Mouse (Mus musculus) CH12.LX (cell line): ENCODE data around the gene Slc29a3. TPM values are rescaled to one million over a fixed set of nuclear protein-coding genes. Genes with fewer than 3 reads are reported as not detected.

Experiments used
- DNase-seq: peaks from one replicate; pipeline ENCODE4 v3.0.0-alpha.2; 2013; ENCODE audit errors: extremely low read depth
- H3K27ac ChIP-seq: 2 replicates; pipeline ENCODE4 v1.5.1; 2012; ENCODE audit warnings: low read depth, mild to moderate bottlenecking, control low read depth, moderate library complexity; ENCODE audit not compliant: insufficient read depth
- H3K27me3 ChIP-seq: replicated peaks from 2 replicates; pipeline ENCODE3; 2012; ENCODE audit warnings: inconsistent platforms
- H3K36me3 ChIP-seq, 2 experiments: replicated peaks in 1 of 2; 2 replicates each; pipeline versions ENCODE3 to v1.6.1; 2012; ENCODE audit warnings: inconsistent platforms in 1 of 2, low read length in 1 of 2, mild to moderate bottlenecking in 1 of 2, mixed read lengths in 1 of 2, moderate library complexity in 1 of 2; ENCODE audit not compliant: control insufficient read depth in 1 of 2, insufficient read depth in 1 of 2
- H3K4me1 ChIP-seq, 2 experiments: 2 replicates each; pipeline ENCODE4 v1.6.1; 2012; ENCODE audit warnings: inconsistent platforms in 1 of 2, moderate library complexity in 1 of 2; ENCODE audit not compliant: insufficient read depth in 2 of 2, control insufficient read depth in 1 of 2
- H3K4me2 ChIP-seq: 2 replicates; pipeline ENCODE4 v1.6.1; 2012; ENCODE audit warnings: low read depth, mild to moderate bottlenecking, control low read depth; ENCODE audit not compliant: poor library complexity, insufficient read depth, severe bottlenecking
- H3K4me3 ChIP-seq, 3 experiments: fragments of 150-350 bp in 1 of 3; sonication (generic) in 1 of 3; replicated peaks in 1 of 3; 2 replicates each; pipeline versions ENCODE3 to v1.5.1; 2011 to 2012; ENCODE audit warnings: low read depth in 2 of 3, low read length in 2 of 3, mild to moderate bottlenecking in 2 of 3, moderate library complexity in 2 of 3, control low read depth in 1 of 3, improper control_type of control experiment in 1 of 3, inconsistent platforms in 1 of 3, mixed read lengths in 1 of 3; ENCODE audit not compliant: poor library complexity in 1 of 3
- H3K79me2 ChIP-seq: replicated peaks from 2 replicates; pipeline ENCODE4 v1.6.1; 2012; ENCODE audit warnings: mild to moderate bottlenecking, moderate library complexity; ENCODE audit not compliant: control insufficient read depth, poor library complexity, insufficient read depth, severe bottlenecking; ENCODE audit errors: extremely low read depth
- H3K9ac ChIP-seq: 2 replicates; pipeline ENCODE4 v1.6.1; 2012; ENCODE audit warnings: low read depth, mild to moderate bottlenecking, control low read depth, moderate library complexity; ENCODE audit not compliant: insufficient read depth
- H3K9me3 ChIP-seq: replicated peaks from 2 replicates; pipeline ENCODE3; 2012; ENCODE audit warnings: low read length, inconsistent platforms, mixed read lengths
- BHLHE40 ChIP-seq: IDR thresholded peaks from 2 replicates; pipeline ENCODE4 v1.6.1; 2011; ENCODE audit warnings: mild to moderate bottlenecking, low read depth, low read length, improper control_type of control experiment
- CTCF ChIP-seq, 2 experiments: IDR thresholded peaks in 1 of 2; conservative IDR thresholded peaks in 1 of 2; 2 replicates each; pipeline ENCODE4 v1.5.1; 2011 to 2012; ENCODE audit warnings: low read depth in 2 of 2, low read length in 2 of 2, improper control_type of control experiment in 1 of 2, inconsistent platforms in 1 of 2, mild to moderate bottlenecking in 1 of 2, moderate library complexity in 1 of 2
- E2F4 ChIP-seq: IDR thresholded peaks from 2 replicates; pipeline ENCODE4 v1.6.1; 2011; ENCODE audit warnings: low read depth, low read length, improper control_type of control experiment; ENCODE audit not compliant: insufficient replicate concordance
- ELF1 ChIP-seq: IDR thresholded peaks from 2 replicates; pipeline ENCODE4 v1.6.1; 2014; ENCODE audit warnings: low read depth, mild to moderate bottlenecking, inconsistent platforms, low read length, improper control_type of control experiment
- EP300 ChIP-seq: IDR thresholded peaks from 2 replicates; pipeline ENCODE4 v1.6.1; 2011; ENCODE audit warnings: low read length, improper control_type of control experiment
- GABPA ChIP-seq: IDR thresholded peaks from 2 replicates; pipeline ENCODE4 v1.6.1; 2012; ENCODE audit warnings: low read depth, low read length, improper control_type of control experiment, inconsistent platforms; ENCODE audit not compliant: insufficient replicate concordance
- HCFC1 ChIP-seq: IDR thresholded peaks from 2 replicates; pipeline ENCODE4 v1.6.1; 2012; ENCODE audit warnings: low read depth, mild to moderate bottlenecking, inconsistent platforms, low read length, improper control_type of control experiment
- IRF4 ChIP-seq: IDR thresholded peaks from 2 replicates; pipeline ENCODE4 v1.6.1; 2014; ENCODE audit warnings: low read depth, mild to moderate bottlenecking, inconsistent platforms, low read length, improper control_type of control experiment
- JUN ChIP-seq: IDR thresholded peaks from 2 replicates; pipeline ENCODE4 v1.6.1; 2011; ENCODE audit warnings: low read depth, mild to moderate bottlenecking, low read length, improper control_type of control experiment, moderate library complexity; ENCODE audit not compliant: insufficient read depth
- JUND ChIP-seq: conservative IDR thresholded peaks from 2 replicates; pipeline ENCODE4 v1.6.1; 2011; ENCODE audit warnings: low read depth, low read length, improper control_type of control experiment
- MAFK ChIP-seq: IDR thresholded peaks from 2 replicates; pipeline ENCODE4 v1.6.1; 2011; ENCODE audit warnings: low read length, improper control_type of control experiment; ENCODE audit not compliant: insufficient replicate concordance
- MAZ ChIP-seq: IDR thresholded peaks from 2 replicates; pipeline ENCODE4 v1.6.1; 2012; ENCODE audit warnings: low read depth, mild to moderate bottlenecking, inconsistent platforms, low read length, improper control_type of control experiment, moderate library complexity
- MEF2A ChIP-seq: IDR thresholded peaks from 2 replicates; pipeline ENCODE4 v1.6.1; 2014; ENCODE audit warnings: low read depth, mild to moderate bottlenecking, inconsistent platforms, low read length, improper control_type of control experiment, borderline replicate concordance
- MXI1 ChIP-seq: IDR thresholded peaks from 2 replicates; pipeline ENCODE4 v1.6.1; 2011; ENCODE audit warnings: mild to moderate bottlenecking, low read depth, low read length, improper control_type of control experiment
- NELFE ChIP-seq: IDR thresholded peaks from 2 replicates; pipeline ENCODE4 v1.6.1; 2011; ENCODE audit warnings: low read depth, low read length, improper control_type of control experiment
- NRF1 ChIP-seq: IDR thresholded peaks from 2 replicates; pipeline ENCODE4 v1.6.1; 2014; ENCODE audit warnings: low read depth, mild to moderate bottlenecking, inconsistent platforms, low read length, improper control_type of control experiment, moderate library complexity
- PAX5 ChIP-seq: IDR thresholded peaks from 2 replicates; pipeline ENCODE4 v1.6.1; 2012; ENCODE audit warnings: low read length, inconsistent platforms, mixed read lengths
- POLR2A ChIP-seq: IDR thresholded peaks from 2 replicates; pipeline ENCODE4 v1.6.1; 2011; ENCODE audit warnings: low read depth, mild to moderate bottlenecking, improper control_type of control experiment, low read length
- POLR2AphosphoS2 ChIP-seq: IDR thresholded peaks from 2 replicates; pipeline ENCODE4 v1.6.1; 2011; ENCODE audit warnings: low read depth, low read length, improper control_type of control experiment
- RCOR1 ChIP-seq: conservative IDR thresholded peaks from 2 replicates; pipeline ENCODE4 v1.6.1; 2012; ENCODE audit warnings: low read depth, mild to moderate bottlenecking, inconsistent platforms, low read length, improper control_type of control experiment
- SIN3A ChIP-seq: IDR thresholded peaks from 2 replicates; pipeline ENCODE4 v1.6.1; 2012; ENCODE audit warnings: low read length, improper control_type of control experiment, inconsistent platforms
- TBP ChIP-seq: conservative IDR thresholded peaks from 2 replicates; pipeline ENCODE4 v1.6.1; 2011; ENCODE audit warnings: low read depth, low read length, improper control_type of control experiment
- USF1 ChIP-seq: IDR thresholded peaks from 2 replicates; pipeline ENCODE4 v1.6.1; 2014; ENCODE audit warnings: low read depth, mild to moderate bottlenecking, inconsistent platforms, low read length, improper control_type of control experiment
- ZC3H11A ChIP-seq: IDR thresholded peaks from 2 replicates; pipeline ENCODE4 v1.6.1; 2012; ENCODE audit warnings: low read depth, mild to moderate bottlenecking, inconsistent platforms, low read length, improper control_type of control experiment
- ZKSCAN1 ChIP-seq: IDR thresholded peaks from 2 replicates; pipeline ENCODE4 v1.6.1; 2012; ENCODE audit warnings: low read depth, inconsistent platforms, low read length, improper control_type of control experiment, borderline replicate concordance
- dilution Hi-C: fragments of 300-500 bp; cut with MboI; formaldehyde crosslinking; loops from 2 replicates; pipeline ENCODE4 v1.14.3; 2020; ENCODE audit warnings: low sequenced_read_pairs; ENCODE audit not compliant: extremely low pct_unique_long_range_greater_than_20kb, extremely low pct_ligation_motif_present
- in situ Hi-C: fragments of 300-500 bp; cut with MboI; formaldehyde crosslinking; loops from 3 replicates; pipeline ENCODE4 v1.14.3; 2019; ENCODE audit warnings: low sequenced_read_pairs, low pct_ligation_motif_present, low pct_unique_long_range_greater_than_20kb, mixed read lengths
- polyA plus RNA-seq: library from polyadenylated mRNA; unstranded; fragments of >175 nt; gene quantifications from 2 replicates; pipeline ENCODE4 v1.2.1, GENCODE M21; 2012; ENCODE audit warnings: low read depth; ENCODE audit not compliant: insufficient read length
- total RNA-seq, 2 experiments: library from RNA; depleted of rRNA; stranded (reverse); fragments of 300-350 nt in 1 of 2; fragments of >200 nt in 1 of 2; gene quantifications; 2 replicates each; pipeline ENCODE4 v1.2.3; 2012 to 2014

The Slc29a3 gene
- total and polyA plus RNA-seq, 3 experiments: 4.1 to 19.1 (median 5.9) TPM

DNA sequence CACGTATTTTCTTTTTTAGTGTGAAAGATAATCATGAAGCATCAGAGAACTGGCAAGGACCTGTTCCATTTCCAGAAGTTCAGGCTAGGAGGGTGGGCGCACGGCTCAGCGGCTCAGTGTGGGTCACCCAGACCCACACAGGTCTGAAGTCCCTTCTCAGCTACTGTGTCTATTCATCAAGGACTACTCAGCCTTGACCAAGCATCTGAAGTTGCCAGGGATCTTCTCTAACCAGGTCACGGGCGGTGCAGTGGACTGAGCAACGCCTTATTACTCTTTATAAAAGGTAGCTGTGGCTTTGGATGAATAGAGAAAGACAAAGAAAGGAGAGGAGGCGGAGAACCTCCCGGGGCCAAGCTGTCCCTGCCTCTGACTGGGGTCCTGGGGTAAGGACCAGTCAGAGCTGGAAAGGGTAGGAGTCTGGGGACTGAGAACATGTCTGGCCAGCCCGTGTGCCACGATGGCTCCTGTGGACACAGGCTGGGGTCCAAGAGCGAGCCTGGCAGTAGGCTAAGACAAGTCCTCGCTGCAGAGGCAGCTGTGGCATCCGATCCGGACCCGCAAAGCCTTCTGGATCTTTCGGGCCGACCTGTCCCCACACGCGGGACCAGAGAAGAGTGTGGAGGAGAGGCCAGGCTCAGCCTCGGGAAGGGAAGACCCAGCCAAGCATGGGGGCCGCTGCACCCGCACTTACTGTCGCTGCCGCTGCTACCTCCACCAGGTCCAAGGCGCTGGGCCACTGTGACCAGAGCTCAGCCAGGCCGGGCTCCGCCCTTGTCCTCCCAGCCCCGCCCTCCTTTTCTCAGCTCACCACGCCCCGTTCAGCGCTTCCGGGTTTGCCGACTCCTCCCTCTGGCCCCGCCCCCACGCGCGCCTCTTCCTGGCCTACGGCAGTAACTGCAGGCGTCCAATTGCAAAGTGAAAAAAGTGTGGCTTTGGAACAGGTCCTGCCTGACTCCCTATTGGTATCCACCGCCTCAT lies at the start of gene Slc29a3 (continued):
- TF ChIP-seq PAX5 (no peak), JUND (no peak)

- H3K4me2 ChIP-seq: no peak overlapping the region
- TF ChIP-seq POLR2AphosphoS2: no peak
- no peak for TF ChIP-seq EP300
- no peak for TF ChIP-seq RCOR1
- no peak for TF ChIP-seq ELF1
- no peak for TF ChIP-seq JUND
- TF ChIP-seq SIN3A: no peak
- no peak overlapping the region for H3K4me3 ChIP-seq
- H3K27me3 ChIP-seq: peaks cover 96% of the 10 kb centered on the region
- no peak overlapping the region for H3K9ac ChIP-seq
- no peak for DNase-seq
- peaks cover 7 to 22% of the 10 kb centered on the region in 2 experiments for H3K4me1 ChIP-seq
- H3K36me3 ChIP-seq: no peaks in the 10 kb centered on the region
- no peaks in the 10 kb centered on the region for H3K9me3 ChIP-seq
- H3K27ac ChIP-seq: no peak overlapping the region
- dilution Hi-C loops (no loop called here), in situ Hi-C loops (no loop called here)
- no peaks in the 10 kb centered on the region for H3K79me2 ChIP-seq
Observed at GRCm38 (mm10) chr10:60801898-60802412, 49.4 kb upstream of the Slc29a3 start.

- no peaks in the 10 kb centered on the region for H3K9me3 ChIP-seq
- H3K4me3 ChIP-seq: no peak overlapping the region
- no peaks in the 10 kb centered on the region for H3K36me3 ChIP-seq
- H3K79me2 ChIP-seq: no peaks in the 10 kb centered on the region
- H3K4me1 ChIP-seq: peaks cover 7 to 22% of the 10 kb centered on the region in 2 experiments
- H3K9ac ChIP-seq: no peak overlapping the region
- H3K27me3 ChIP-seq: peaks cover 98% of the 10 kb centered on the region
- in situ Hi-C loops (no loop called here), dilution Hi-C loops (no loop called here)
- no peak overlapping the region for H3K27ac ChIP-seq
- H3K4me2 ChIP-seq: peak overlapping the region; percentile 7; the same call in 1 of the 2 replicates
- DNase-seq: peak; percentile 61
- TF ChIP-seq BHLHE40 (peak; percentile 67), SIN3A (no peak), ZKSCAN1 (no peak), POLR2A (no peak), MEF2A (no peak; the same call in 1 of the 2 replicates), CTCF (conservative IDR thresholded peaks at IDR 0.05 in 1 of 2, IDR thresholded peaks at IDR 0.05 in 1 of 2; ENCODE audit: low read depth in 2 of 2, low read length in 2 of 2) (no peak), RCOR1 (no peak), ELF1 (no peak), IRF4 (0 out of 2 replicates have a peak, but pooled peaks have one; percentile 9), HCFC1 (no peak), EP300 (peak; percentile 63), USF1 (no peak), E2F4 (no peak), JUND (no peak), TBP (no peak), POLR2AphosphoS2 (no peak), NELFE (no peak), PAX5 (no peak), GABPA (no peak), MAFK (no peak), ZC3H11A (no peak), MAZ (no peak), MXI1 (no peak), JUN (no peak), NRF1 (no peak)
Observed at GRCm38 (mm10) chr10:60801168-60801897, 48.7 kb upstream of the Slc29a3 start.
